Mouse (Mus musculus): ENCODE data around the gene Nynrin.

- no peak for TF ChIP-seq CTCF (IDR thresholded peaks at IDR 0.05; ENCODE audit: control insufficient read depth, insufficient read depth, insufficient replicate concordance, low read depth, low read length)
- TF ChIP-seq POLR2A (IDR thresholded peaks at IDR 0.05; ENCODE audit: control insufficient read depth, low read depth, low read length): no peak
Measured at GRCm38 (mm10) chr14:55838740-55839139, 15.1 kb upstream of the Nynrin start.
